In the genomic region with DNA sequence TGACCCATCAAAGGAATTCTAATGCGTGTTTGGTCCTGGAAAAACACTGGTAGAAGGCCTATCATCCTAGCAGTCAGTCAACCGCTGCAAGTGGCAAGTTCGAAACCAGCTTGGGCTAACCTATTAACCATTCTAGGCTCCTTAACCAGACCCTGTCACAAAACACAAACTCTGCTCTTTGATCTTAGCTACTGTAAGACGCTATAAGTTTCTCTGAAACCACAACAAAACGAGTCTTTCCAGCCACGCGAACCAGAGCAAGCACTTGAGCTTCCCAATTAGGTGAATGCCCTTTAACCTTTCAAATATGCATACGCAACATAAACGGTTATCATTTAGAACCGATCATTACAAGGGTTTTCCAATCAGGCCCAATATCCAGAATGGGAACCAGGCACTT, we compare ENCODE assay signal across 7 mouse cellular contexts. TPM values are rescaled to one million over a fixed set of nuclear protein-coding genes. Genes with fewer than 3 reads are reported as not detected.
DNase-seq lines count a peak whose midpoint lies in the region; ATAC-seq and TF ChIP-seq lines count a peak whose summit lies in the region.

No protein-coding gene starts in this region.

- TF ChIP-seq POLR2A in thymus, adult 2 months (IDR thresholded peaks at IDR 0.05; ENCODE audit: control insufficient read depth, extremely low read depth, insufficient read depth, low read length, poor library complexity): no peak

- intact Hi-C loops in left cerebral cortex, postnatal 10 days (cut with DNase I): no loop called here

- H3K9me3 ChIP-seq in forebrain, embryonic 13.5 days (replicated peaks): no peaks in the 10 kb centered on the region
- H3K9me3 ChIP-seq in liver, embryonic 12.5 days (replicated peaks): no peaks in the 10 kb centered on the region
- no peaks in the 10 kb centered on the region for H3K9me3 ChIP-seq in stomach, postnatal 0 days (ENCODE audit: control insufficient read depth, low read length)

- H3K9ac ChIP-seq in forebrain, embryonic 13.5 days: peak overlapping the region; percentile 96
- peak overlapping the region; percentile 90 for H3K9ac ChIP-seq in liver, embryonic 12.5 days
- peak overlapping the region; percentile 99 for H3K9ac ChIP-seq in stomach, postnatal 0 days (ENCODE audit: low read length)

- WGBS in thymus, adult 2 months: 24% methylated on average over 10 of the region's 10 CpGs
- WGBS in forebrain, embryonic 13.5 days: 64% methylated on average over 10 of the region's 10 CpGs
- 44% methylated on average over 10 of the region's 10 CpGs for WGBS in liver, embryonic 12.5 days (ENCODE audit: insufficient replicate concordance)
- 42% methylated on average over 10 of the region's 10 CpGs for WGBS in stomach, postnatal 0 days

- peak overlapping the region; percentile 80 for H3K4me2 ChIP-seq in forebrain, embryonic 13.5 days
- H3K4me2 ChIP-seq in liver, embryonic 12.5 days: peak overlapping the region; percentile 79
- H3K4me2 ChIP-seq in stomach, postnatal 0 days (replicated peaks; ENCODE audit: low read depth): peak overlapping the region; percentile 69

- H3K27me3 ChIP-seq in thymus, adult 2 months (ENCODE audit: control insufficient read depth, insufficient read depth, low read length): no peaks in the 10 kb centered on the region
- H3K27me3 ChIP-seq in forebrain, embryonic 13.5 days: no peaks in the 10 kb centered on the region
- H3K27me3 ChIP-seq in liver, embryonic 12.5 days (replicated peaks): no peaks in the 10 kb centered on the region
- no peaks in the 10 kb centered on the region for H3K27me3 ChIP-seq in stomach, postnatal 0 days (ENCODE audit: control insufficient read depth, insufficient read depth, low read length)

- H3K36me3 ChIP-seq in thymus, adult 2 months (ENCODE audit: control insufficient read depth, insufficient read depth, low read length): no peaks in the 10 kb centered on the region
- H3K36me3 ChIP-seq in forebrain, embryonic 13.5 days (ENCODE audit: poor library complexity, severe bottlenecking): no peaks in the 10 kb centered on the region
- peaks cover 8% of the 10 kb centered on the region; the same call in 1 of the 2 replicates for H3K36me3 ChIP-seq in liver, embryonic 12.5 days
- H3K36me3 ChIP-seq in stomach, postnatal 0 days (ENCODE audit: control insufficient read depth, insufficient read depth, low read length): no peaks in the 10 kb centered on the region

- no peak for DNase-seq in thymus, adult 2 months
- DNase-seq in thymus, postnatal 10 days (ENCODE audit: low spot score in 2 of 2): no peak
- no peak for DNase-seq in stomach, postnatal 0 days (ENCODE audit: low spot score)
- no peak for DNase-seq in c-Kit-positive CD71-positive TER-119-positive erythroid progenitor cells, embryonic 14.5 days (ENCODE audit: low spot score)
- DNase-seq in left cerebral cortex, postnatal 10 days (ENCODE audit: extremely low spot score in 1 of 2, low spot score in 2 of 2): no peak

- no peak for TF ChIP-seq EP300 in stomach, postnatal 0 days (optimal IDR thresholded peaks at IDR 0.05)

- peak overlapping the region; percentile 15; the same call in 1 of the 2 replicates for H3K27ac ChIP-seq in thymus, adult 2 months (ENCODE audit: control insufficient read depth, insufficient read depth, low read length)
- H3K27ac ChIP-seq in forebrain, embryonic 13.5 days: peak overlapping the region; percentile 90
- peak overlapping the region; percentile 83 for H3K27ac ChIP-seq in liver, embryonic 12.5 days
- H3K27ac ChIP-seq in stomach, postnatal 0 days (replicated peaks): peak overlapping the region; percentile 99

- peaks cover 14% of the 10 kb centered on the region for H3K4me1 ChIP-seq in thymus, adult 2 months (replicated peaks; ENCODE audit: control insufficient read depth, insufficient read depth, low read length)
- peaks cover 43% of the 10 kb centered on the region for H3K4me1 ChIP-seq in forebrain, embryonic 13.5 days
- peaks cover 46% of the 10 kb centered on the region for H3K4me1 ChIP-seq in liver, embryonic 12.5 days
- H3K4me1 ChIP-seq in stomach, postnatal 0 days (replicated peaks; ENCODE audit: control insufficient read depth, insufficient read depth): peaks cover 6% of the 10 kb centered on the region

- no peak for ATAC-seq in forebrain, embryonic 13.5 days
- 0 out of 2 replicates have a peak, but pooled peaks have one; percentile 0 for ATAC-seq in liver, embryonic 12.5 days
- ATAC-seq in stomach, postnatal 0 days (ENCODE audit: low FRiP score, low TSS enrichment): no peak

- TF ChIP-seq CTCF in thymus, adult 2 months (IDR thresholded peaks at IDR 0.05; ENCODE audit: borderline replicate concordance, control insufficient read depth, extremely low read depth, insufficient read depth, low read length, poor library complexity): no peak
- no peak for TF ChIP-seq CTCF in stomach, postnatal 0 days (IDR thresholded peaks at IDR 0.05; ENCODE audit: low read depth)

- peak overlapping the region; percentile 77; the same call in 1 of the 2 replicates for H3K4me3 ChIP-seq in thymus, adult 2 months (ENCODE audit: control insufficient read depth, insufficient read depth, low read length)
- peak overlapping the region; percentile 75 for H3K4me3 ChIP-seq in forebrain, embryonic 13.5 days
- peak overlapping the region; percentile 83 for H3K4me3 ChIP-seq in liver, embryonic 12.5 days
- peak overlapping the region; percentile 89 for H3K4me3 ChIP-seq in stomach, postnatal 0 days (ENCODE audit: low read depth, low read length)

RNA-seq across cellular contexts. Expression of a gene that starts 33.7 kb away (rescaled TPM):
- polyA plus RNA-seq in thymus, adult 2 months (2012; rRNA removed): 7.2 and 9.1 TPM in 2 replicates
- 30.5 and 30.8 TPM in 2 replicates for polyA plus RNA-seq in forebrain, embryonic 13.5 days (2015; fragmentation: Nextera tagmentation; extraction: Ambion mirVana)
- 6.8 and 7.0 TPM in 2 replicates for polyA plus RNA-seq in liver, embryonic 12.5 days (2016; fragmentation: Nextera tagmentation; extraction: Ambion mirVana)
- 13.9 and 15.3 TPM in 2 replicates for polyA plus RNA-seq in stomach, postnatal 0 days (2015; fragmentation: Nextera tagmentation; extraction: Ambion mirVana)
- total RNA-seq in left cerebral cortex, postnatal 10 days (2021): 10 to 100 TPM; 44.6 to 47.5 TPM

Comparison
In these comparisons a context has a peak if more than half of its experiments do, and no peak if none do; other contexts are left out.
1. H3K27ac ChIP-seq: peak in every context shown above with its lines; median percentile 99 in stomach, postnatal 0 days; 90 in forebrain, embryonic 13.5 days; 83 in liver, embryonic 12.5 days; 15 in thymus, adult 2 months.